Comparison of ENCODE assay signal across 23 mouse cellular contexts in the genomic region with DNA sequence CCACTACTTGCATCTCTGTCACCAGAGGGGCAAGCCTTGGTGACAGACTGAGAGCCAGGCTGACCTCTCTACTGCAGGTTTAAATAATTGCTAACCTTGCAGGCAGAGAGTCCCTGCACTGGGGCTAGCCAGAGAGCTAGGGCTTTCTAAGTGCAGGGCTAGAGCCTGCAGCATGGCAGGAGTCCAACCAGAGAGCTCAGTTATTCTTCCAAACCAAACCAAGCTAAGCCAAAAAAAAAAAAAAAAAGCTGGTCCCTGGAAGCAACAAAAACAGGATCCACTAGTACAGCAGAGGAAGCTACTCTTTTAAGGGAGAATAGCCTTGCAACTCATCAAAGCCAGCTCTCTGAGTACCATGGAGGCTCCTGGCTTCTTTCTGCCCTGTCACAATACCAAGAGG. TPM values are rescaled to one million over a fixed set of nuclear protein-coding genes. Genes with fewer than 3 reads are reported as not detected.
DNase-seq lines count a peak whose midpoint lies in the region; ATAC-seq and TF ChIP-seq lines count a peak whose summit lies in the region.
"Had no signal": no experiment of that assay in that cellular context is flagged by ENCODE, and none has a peak within 500 bp of the region (broad histone marks: within the 10 kb centered on the region; RNA-seq: fewer than 3 reads in every experiment).

No protein-coding gene starts in this region.

- DNase-seq in heart, adult 18-20 months: peak; percentile 24 to 34
- no peak for DNase-seq in heart, adult 2 months
- peak; percentile 71 for DNase-seq in lung, embryonic 14.5 days
- no peak for DNase-seq in lung, postnatal 10 days
- peak; percentile 77 for DNase-seq in adipocyte (ENCODE audit: low spot score)
- peak; percentile 16 for DNase-seq in fibroblast of lung, adult 2 months (ENCODE audit: low read depth)
- no peak for DNase-seq in c-Kit-positive CD71-positive TER-119-positive erythroid progenitor cells, embryonic 14.5 days (ENCODE audit: low spot score)
- DNase-seq: adrenal gland, postnatal 14 days; cerebellum, adult 9-10 months; gastrocnemius, postnatal 25 days; lung, adult 2 months had no signal

- H3K9me3 ChIP-seq in lung, embryonic 14.5 days (ENCODE audit: low read depth, low read length): no peaks in the 10 kb centered on the region
- H3K9me3 ChIP-seq: embryonic facial prominence, embryonic 15.5 days; forebrain, embryonic 12.5 days; midbrain, embryonic 12.5 days had no signal

- H3K9ac ChIP-seq in heart, adult 2 months (ENCODE audit: low read depth, low read length): no peak overlapping the region
- H3K9ac ChIP-seq in lung, embryonic 14.5 days: no peak overlapping the region
- H3K9ac ChIP-seq: embryonic facial prominence, embryonic 15.5 days; forebrain, embryonic 12.5 days; midbrain, embryonic 12.5 days had no signal

- no peaks in the 10 kb centered on the region for H3K4me1 ChIP-seq in heart, adult 2 months (ENCODE audit: control insufficient read depth, insufficient read depth, low read length)
- peaks cover 7% of the 10 kb centered on the region; the same call in 1 of the 2 replicates for H3K4me1 ChIP-seq in lung, embryonic 14.5 days (ENCODE audit: insufficient read depth)
- H3K4me1 ChIP-seq: embryonic facial prominence, embryonic 15.5 days had no signal

- H3K27ac ChIP-seq in heart, adult 2 months: no peak overlapping the region
- H3K27ac ChIP-seq in lung, embryonic 14.5 days (ENCODE audit: low read depth): no peak overlapping the region
- H3K27ac ChIP-seq: embryonic facial prominence, embryonic 15.5 days; forebrain, embryonic 12.5 days; layer of hippocampus, adult 2 months; macrophage; midbrain, embryonic 12.5 days had no signal

- no peak for TF ChIP-seq CTCF in heart, adult 2 months (IDR thresholded peaks at IDR 0.05)
- no peak for TF ChIP-seq CTCF in lung, embryonic 14.5 days (IDR thresholded peaks at IDR 0.05; ENCODE audit: low read depth)

- no peaks in the 10 kb centered on the region for H3K79me2 ChIP-seq in heart, adult 2 months (replicated peaks; ENCODE audit: control insufficient read depth, insufficient read depth, low read length)

- no peak overlapping the region for H3K4me3 ChIP-seq in heart, adult 2 months
- H3K4me3 ChIP-seq in lung, embryonic 14.5 days (ENCODE audit: low read depth, low read length): no peak overlapping the region
- H3K4me3 ChIP-seq: embryonic facial prominence, embryonic 15.5 days; forebrain, embryonic 12.5 days; layer of hippocampus, adult 2 months; midbrain, embryonic 12.5 days had no signal

- no peak for ATAC-seq in lung, embryonic 14.5 days (ENCODE audit: insufficient read depth)
- ATAC-seq: inflammation-experienced regulatory T-cells, adult 6 months had no signal

- intact Hi-C loops in heart, adult 2 months (cut with DNase I): no loop called here

- no peaks in the 10 kb centered on the region for H3K27me3 ChIP-seq in heart, adult 2 months (ENCODE audit: control insufficient read depth, insufficient read depth, low read length)
- no peaks in the 10 kb centered on the region for H3K27me3 ChIP-seq in lung, embryonic 14.5 days (ENCODE audit: insufficient read depth, low read length)
- H3K27me3 ChIP-seq: embryonic facial prominence, embryonic 15.5 days had no signal

- H3K4me2 ChIP-seq in lung, embryonic 14.5 days: no peak overlapping the region
- H3K4me2 ChIP-seq: embryonic facial prominence, embryonic 15.5 days; forebrain, embryonic 12.5 days; liver, embryonic 11.5 days; midbrain, embryonic 12.5 days had no signal

- no peak for TF ChIP-seq POLR2A in heart, adult 2 months (IDR thresholded peaks at IDR 0.05; ENCODE audit: insufficient read depth, low read depth, low read length)

- H3K36me3 ChIP-seq in heart, adult 2 months (ENCODE audit: control insufficient read depth, insufficient read depth, low read length): no peaks in the 10 kb centered on the region
- H3K36me3 ChIP-seq in lung, embryonic 14.5 days (ENCODE audit: insufficient read depth): no peaks in the 10 kb centered on the region
- H3K36me3 ChIP-seq: embryonic facial prominence, embryonic 15.5 days; forebrain, embryonic 12.5 days; midbrain, embryonic 12.5 days had no signal

- no peak for TF ChIP-seq EP300 in heart, adult 2 months (IDR thresholded peaks at IDR 0.05; ENCODE audit: insufficient read depth, low read depth, low read length)

RNA-seq across cellular contexts. Expression of gene Lhx4, which starts 50.6 kb away (rescaled TPM):
- total RNA-seq in heart, adult 18-20 months (2021): not detected
- not detected for total RNA-seq in heart, adult 2 months (2021)
- polyA plus RNA-seq in heart, adult 2 months (2012; rRNA removed): not detected in 2 replicates
- 0.05 TPM in 1 of 2 replicates, not detected in the other for polyA plus RNA-seq in lung, embryonic 14.5 days (2014; fragmentation: Nextera tagmentation; extraction: Ambion mirVana)
- total RNA-seq: adrenal gland, postnatal 14 days; gastrocnemius, postnatal 25 days; layer of hippocampus, adult 2 months; left cerebral cortex, postnatal 36 days; MEL; neutrophil, adult 5-6 weeks had no signal
- polyA plus RNA-seq: cortical plate, adult 2 months; embryonic facial prominence, embryonic 15.5 days; inflammation-experienced regulatory T-cells, adult 6 months; kidney, embryonic 16.5 days; liver, embryonic 11.5 days; lung, adult 2 months; macrophage had no signal

Comparison
In these comparisons a context has a peak if more than half of its experiments do, and no peak if none do; other contexts are left out.
1. DNase-seq: peak in heart, adult 18-20 months (2 of 2), lung, embryonic 14.5 days (single experiment), adipocyte (single experiment) and fibroblast of lung, adult 2 months (single experiment); none in heart, adult 2 months (0 of 2), lung, postnatal 10 days (single experiment) and c-Kit-positive CD71-positive TER-119-positive erythroid progenitor cells, embryonic 14.5 days (single experiment).